Mouse (Mus musculus) heart, adult 2 months (tissue): ENCODE measurements around the gene S100a16.

Experiments
- CTCF ChIP-seq: fragments of 200-600 bp; IDR thresholded peaks from 2 replicates; pipeline ENCODE4 v1.8.1; 2022; ENCODE audit warnings: antibody characterized with exemption, mild to moderate bottlenecking, moderate library complexity
- EP300 ChIP-seq: fragments of 200-500 bp; IDR thresholded peaks from 2 replicates; pipeline ENCODE4 v1.6.1; 2011; ENCODE audit warnings: low read depth, low read length, control low read depth; ENCODE audit not compliant: insufficient read depth

DNA sequence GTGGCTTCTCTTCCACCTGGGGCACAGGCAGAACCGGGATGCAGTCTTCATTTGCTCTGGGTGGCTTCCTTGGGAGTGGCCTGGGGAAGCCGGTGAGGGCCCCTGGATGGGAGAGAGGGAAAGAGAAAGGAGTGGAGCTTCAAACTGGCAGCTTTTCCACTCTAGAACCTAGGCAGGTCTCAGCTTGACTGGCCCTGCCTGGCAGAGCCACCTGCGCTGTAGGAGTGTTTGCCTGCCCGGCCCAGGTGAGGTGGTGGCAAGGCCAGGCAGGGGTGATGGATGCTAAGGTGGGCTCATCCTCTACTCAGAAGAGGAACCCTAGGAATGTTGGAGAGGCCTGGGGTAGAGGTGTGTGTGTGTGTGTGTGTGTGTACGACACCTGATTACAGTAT lies 847 bp downstream of the S100a16 start:
- TF ChIP-seq CTCF (no peak), EP300 (no peak)
